Mouse (Mus musculus): ENCODE data around the gene 1700018F24Rik.

DNA sequence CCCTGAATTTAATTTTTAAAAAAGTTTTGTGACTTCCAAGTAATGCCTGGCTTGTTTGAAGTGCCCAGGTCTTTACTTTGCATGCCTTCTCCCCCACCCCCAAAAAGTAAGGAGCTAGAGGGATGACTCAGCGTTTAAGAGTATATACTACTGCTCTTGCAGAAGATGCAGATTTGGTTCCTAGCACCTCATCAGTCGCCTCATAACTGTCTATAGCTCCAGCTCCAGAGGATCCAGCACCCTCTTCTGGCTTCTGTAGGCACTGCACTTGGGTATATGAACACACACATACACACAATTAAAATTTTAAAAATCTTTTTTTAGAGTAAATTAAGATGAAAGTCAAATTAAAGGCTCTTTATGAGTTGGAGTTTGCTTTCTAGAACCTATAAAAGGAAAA is 45.4 kb downstream of the 1700018F24Rik start:
- TF ChIP-seq GATA1 (IDR thresholded peaks at IDR 0.05; ENCODE audit: borderline replicate concordance, low read length) (no peak), FLI1 (IDR thresholded peaks at IDR 0.05; ENCODE audit: low read length) (no peak)

All from megakaryocyte, embryonic 14.5 days (primary cell).